Mouse (Mus musculus) macrophage (primary cell): ENCODE data around the gene Gm10644. TPM values are rescaled to one million over a fixed set of nuclear protein-coding genes. Genes with fewer than 3 reads are reported as not detected.

Experiments used
- polyA plus RNA-seq: library from polyadenylated mRNA; stranded (reverse); fragments of 250-400 nt; gene quantifications from 3 replicates; pipeline ENCODE4 v1.2.4, GENCODE M21; 2018; ENCODE audit warnings: inconsistent platforms

Gm10644 gene
- polyA plus RNA-seq, 1 experiment from 2014 or later: 0.06 TPM

Other genes with a start within 250 kb of the Gm10644 start
- 12.5 to 63.9 TPM (median 26.0 TPM) in 3 replicates for gene Ddx39, start 240.0 kb downstream of the Gm10644 start, polyA plus RNA-seq
- 33.0 to 180 TPM (median 147 TPM) in 3 replicates for gene Adgre5, start 213.9 kb downstream of the Gm10644 start, polyA plus RNA-seq
- gene Adgrl1, start 55.1 kb downstream of the Gm10644 start, polyA plus RNA-seq: 0.04 to 0.09 TPM (median 0.05 TPM) in 3 replicates
- gene Asf1b, start 302 bp upstream of the Gm10644 start, polyA plus RNA-seq: 3.8 to 22.0 TPM (median 9.5 TPM) in 3 replicates
- gene Prkaca, start 17.8 kb upstream of the Gm10644 start, polyA plus RNA-seq: 59.2 to 70.1 TPM (median 67.5 TPM) in 3 replicates
- gene Samd1, start 42.5 kb upstream of the Gm10644 start, polyA plus RNA-seq: 25.5 to 39.0 TPM (median 26.7 TPM) in 3 replicates
- gene 1700067K01Rik, start 46.3 kb upstream of the Gm10644 start, polyA plus RNA-seq: not detected in 3 replicates
- gene 2210011C24Rik, start 57.0 kb upstream of the Gm10644 start, polyA plus RNA-seq: 1.9 to 5.2 TPM (median 2.9 TPM) in 3 replicates
- 0.07 TPM in 1 of 3 replicates, not detected in the others for gene Palm3, start 66.3 kb upstream of the Gm10644 start, polyA plus RNA-seq
- 0.17 to 0.37 TPM (median 0.25 TPM) in 3 replicates for gene Il27ra, start 87.4 kb upstream of the Gm10644 start, polyA plus RNA-seq
- gene Rln3, start 89.8 kb upstream of the Gm10644 start, polyA plus RNA-seq: not detected in 3 replicates
- 0.32 to 0.52 TPM (median 0.41 TPM) in 3 replicates for gene Gm10643, start 109.9 kb upstream of the Gm10644 start, polyA plus RNA-seq
- 3.6 to 8.6 TPM (median 4.9 TPM) in 3 replicates for gene Rfx1, start 111.6 kb upstream of the Gm10644 start, polyA plus RNA-seq
- gene Dcaf15, start 149.6 kb upstream of the Gm10644 start, polyA plus RNA-seq: 8.5 to 14.2 TPM (median 10.7 TPM) in 3 replicates
- not detected in 3 replicates for gene Podnl1, start 170.8 kb upstream of the Gm10644 start, polyA plus RNA-seq
- gene Cc2d1a, start 192.7 kb upstream of the Gm10644 start, polyA plus RNA-seq: 21.7 to 24.3 TPM (median 22.4 TPM) in 3 replicates
- gene 4930432K21Rik, start 192.8 kb upstream of the Gm10644 start, polyA plus RNA-seq: 0.41 to 0.82 TPM (median 0.47 TPM) in 3 replicates
- not detected in 3 replicates for gene Nanos3, start 230.0 kb upstream of the Gm10644 start, polyA plus RNA-seq